Mouse (Mus musculus): ENCODE results near the gene Rpl21. TPM values are rescaled to one million over a fixed set of nuclear protein-coding genes. Genes with fewer than 3 reads are reported as not detected.
A peak's percentile ranks its signal among the peaks of the same experiment; 100 is the strongest.

The Rpl21 gene
- total RNA-seq (2021) = 100 to 1,000 TPM; 164 to 189 TPM

DNA sequence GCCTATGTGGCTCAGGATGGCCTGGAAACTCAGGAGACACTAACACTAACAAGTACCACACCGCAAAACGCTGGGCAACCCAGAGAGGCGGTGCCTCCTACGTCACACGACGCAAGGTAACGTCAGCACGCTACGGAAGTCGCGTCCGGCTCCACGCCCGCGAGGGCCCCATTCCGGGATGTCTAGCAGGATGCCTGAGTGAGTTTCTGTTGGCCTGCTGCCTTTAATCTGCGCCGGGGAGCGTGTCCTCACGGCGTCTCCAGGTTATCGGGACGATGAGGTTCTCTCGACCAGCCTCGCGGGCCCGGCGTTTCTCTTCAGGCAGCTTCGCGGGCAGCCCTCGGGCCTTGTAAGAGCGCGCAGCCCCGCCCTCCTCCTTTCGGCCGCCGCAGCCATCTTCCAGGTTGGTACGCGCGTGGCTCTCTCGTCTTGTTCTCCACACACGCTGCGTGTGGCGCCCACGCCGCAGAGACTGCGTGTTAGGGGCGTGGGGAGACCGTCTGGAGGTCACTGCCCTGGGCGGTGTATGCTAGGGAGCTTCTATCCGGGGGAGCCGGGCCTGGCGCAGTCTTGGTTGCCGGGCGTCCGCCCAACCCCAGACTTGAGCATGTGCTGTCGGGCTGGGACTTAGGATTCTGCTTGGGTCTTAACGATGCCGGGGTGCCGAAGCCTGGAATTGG, at the start of gene Rpl21:
TSS of gene Rpl21 (plus strand) at position 122 of the 680 bp plus-strand sequence.
- peak; percentile 95 to 97 for DNase-seq (ENCODE audit: low spot score in 2 of 2)
- intact Hi-C loops (cut with DNase I) = loop anchor here (2.0 kb wide), 2 partner anchors 38 to 68 kb away; partner anchors contain the start of gene Usp12

DNA sequence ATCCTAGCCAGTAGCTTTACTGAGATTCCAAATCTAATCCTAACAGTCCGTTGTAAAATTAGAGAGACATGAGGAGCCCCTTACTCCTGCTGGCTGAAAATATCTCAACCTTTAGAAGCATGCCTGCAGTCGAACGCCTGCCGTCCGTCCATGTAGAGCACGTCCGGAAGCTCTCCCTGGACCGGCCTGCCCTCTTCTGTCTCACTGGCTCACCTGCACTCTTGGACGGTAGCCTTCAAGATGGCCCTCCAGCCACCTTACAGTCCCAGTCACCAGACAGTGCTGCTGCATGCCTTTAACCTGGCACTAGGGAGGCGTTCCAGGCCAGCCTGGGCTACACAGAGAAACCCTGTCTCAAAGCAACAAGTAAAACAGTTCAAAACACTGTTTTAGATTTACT, 49.4 kb upstream of the Rpl21 start:
- intact Hi-C loops (cut with DNase I) = no loop called here

DNA sequence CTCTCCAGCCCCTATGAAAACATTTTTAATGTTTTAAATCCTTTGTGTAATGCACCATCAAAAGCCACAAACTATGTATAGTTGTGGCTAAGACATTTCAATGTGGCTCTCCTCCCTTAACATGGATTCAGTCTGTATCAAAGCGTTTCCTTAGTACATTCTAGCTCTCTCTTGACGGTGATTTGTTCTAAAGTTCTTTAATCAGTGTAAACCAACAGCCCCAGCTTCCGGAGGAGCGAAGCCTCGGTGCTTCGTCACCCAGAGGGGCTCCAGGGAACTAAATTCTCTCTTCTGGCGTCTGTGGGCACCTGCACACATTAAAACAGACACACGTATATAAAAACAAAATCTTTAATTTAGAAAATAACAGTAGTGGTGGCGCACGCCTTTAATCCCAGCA, 48.8 kb upstream of the Rpl21 start:
- DNase-seq (ENCODE audit: low spot score in 2 of 2) = no peak
- intact Hi-C loops (cut with DNase I) = no loop called here

More for the DNA sequence above, 49.4 kb upstream of the Rpl21 start:
- no peak for DNase-seq (ENCODE audit: low spot score in 2 of 2)

DNA sequence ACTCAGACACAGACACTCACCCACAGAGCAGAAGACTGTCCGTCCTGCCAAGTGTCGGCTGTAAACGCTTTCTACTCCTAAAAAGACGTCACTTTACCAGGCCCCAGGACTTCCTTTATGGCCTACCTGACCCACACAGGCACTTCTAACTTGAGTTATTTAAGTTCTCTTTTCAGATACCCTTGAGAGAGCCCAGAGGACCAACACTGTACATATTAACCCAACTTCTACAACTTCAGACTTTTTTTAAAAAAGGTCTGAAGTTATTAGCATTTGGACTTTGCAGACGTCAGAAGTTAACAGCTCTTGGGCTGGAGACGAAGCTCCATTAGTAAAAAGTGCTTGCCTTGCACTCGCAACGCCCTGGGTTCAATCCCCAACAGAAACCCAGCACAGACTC, 46.6 kb upstream of the Rpl21 start:
- no peak for DNase-seq (ENCODE audit: low spot score in 2 of 2)
- intact Hi-C loops (cut with DNase I) = no loop called here

DNA sequence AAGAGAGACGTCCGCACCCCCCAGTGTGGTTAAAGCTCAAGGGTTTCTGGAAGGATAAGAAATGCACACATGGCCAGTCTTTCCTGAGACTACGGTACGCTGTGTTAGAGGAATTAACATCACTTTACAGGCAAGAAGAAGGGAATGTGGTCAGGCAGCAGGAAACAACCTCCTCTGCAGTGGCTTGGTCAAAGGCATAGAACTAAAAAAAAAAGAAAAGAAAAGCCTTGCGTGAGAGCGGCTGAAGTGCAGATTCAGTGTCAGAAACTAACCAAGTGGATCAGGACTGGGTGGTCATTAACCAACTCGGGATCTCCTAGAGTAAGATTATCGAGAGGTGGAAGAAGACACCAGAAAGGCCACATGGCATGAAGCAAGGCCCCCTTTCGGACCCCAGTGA, 43.3 kb upstream of the Rpl21 start:
- no peak for DNase-seq (ENCODE audit: low spot score in 2 of 2)
- intact Hi-C loops (cut with DNase I) = no loop called here

DNA sequence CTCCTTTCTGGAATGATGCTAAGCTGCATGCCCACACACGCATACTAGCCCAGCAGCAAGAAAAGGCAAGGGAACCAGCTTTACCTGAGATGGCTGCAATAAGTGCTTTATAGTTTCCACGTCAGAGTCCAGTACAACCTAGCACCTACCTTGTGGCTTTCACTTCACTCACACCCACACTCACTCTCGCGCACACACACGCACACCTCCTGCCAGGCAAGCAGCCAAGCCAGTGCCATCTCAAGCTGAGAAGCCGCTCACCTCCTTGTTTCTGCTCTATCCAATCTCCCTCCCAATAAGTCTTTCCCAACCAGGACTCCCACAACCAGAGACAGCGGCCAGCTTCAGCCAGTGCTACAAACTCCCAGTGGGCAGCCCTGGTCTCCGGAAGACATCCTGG, 41.7 kb upstream of the Rpl21 start:
- DNase-seq (ENCODE audit: low spot score in 2 of 2) = peak in 1 of 2 experiments; percentile 36

DNA sequence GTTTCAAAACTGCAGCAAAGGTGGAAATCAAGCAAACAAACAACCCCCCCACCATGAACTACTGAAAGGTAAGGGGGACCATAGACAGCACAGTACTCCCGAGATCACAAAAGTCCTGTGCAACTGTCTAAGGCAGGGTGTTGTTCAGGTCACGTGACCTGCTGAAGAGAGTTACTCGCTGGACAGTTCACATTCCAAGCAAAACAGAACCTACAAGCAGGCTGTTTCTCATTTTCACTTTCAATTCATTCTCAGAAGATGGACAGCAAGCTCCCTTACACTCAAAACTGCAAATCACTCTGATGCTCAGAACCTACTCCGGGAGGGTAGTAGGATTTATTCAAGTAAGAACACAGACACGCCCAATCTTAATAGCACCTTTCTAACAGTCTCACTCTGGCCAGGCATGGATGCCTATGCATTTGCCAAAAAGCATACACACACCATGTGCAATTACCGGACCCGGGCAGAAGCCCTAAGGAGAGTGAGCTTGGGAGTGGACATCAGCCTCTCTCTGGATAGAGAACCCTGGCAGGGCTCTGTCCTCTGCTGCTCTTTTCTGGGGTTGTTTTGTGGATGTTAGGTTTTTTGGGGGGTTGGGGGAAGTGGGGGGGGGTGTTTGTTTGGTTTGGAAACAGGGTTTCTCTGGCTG, 40.4 kb upstream of the Rpl21 start:
- DNase-seq (ENCODE audit: low spot score in 2 of 2) = no peak
- intact Hi-C loops (cut with DNase I) = loop anchor here (5.0 kb wide), 1 partner anchor 65 kb away; no protein-coding TSS in a partner anchor

More for the DNA sequence above, 41.7 kb upstream of the Rpl21 start:
- intact Hi-C loops (cut with DNase I) = loop anchor here (5.0 kb wide), 1 partner anchor 64 kb away; no protein-coding TSS in a partner anchor

DNA sequence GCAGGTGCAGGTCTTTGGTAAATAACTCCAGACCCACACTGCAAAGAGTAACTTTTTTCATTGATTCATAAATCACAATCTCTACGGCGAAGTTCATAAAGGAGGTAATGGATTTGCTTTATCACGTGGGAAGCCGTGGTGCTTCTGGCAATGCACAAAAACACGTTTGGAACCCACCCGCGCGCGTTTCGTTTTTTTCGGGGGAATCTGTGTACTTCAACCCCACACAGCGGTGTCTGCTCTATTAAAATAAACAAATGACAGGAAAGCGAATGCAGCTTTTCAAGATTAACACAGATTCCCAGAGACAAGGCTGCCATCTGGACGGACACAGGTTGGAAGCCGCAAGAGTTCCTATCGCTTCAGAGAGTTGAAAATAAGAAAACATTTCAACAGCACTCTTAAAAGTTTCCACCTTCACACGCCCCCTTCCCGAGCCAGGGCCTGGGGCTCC, 39.0 kb upstream of the Rpl21 start:
- intact Hi-C loops (cut with DNase I) = loop anchor here (2.0 to 5.0 kb wide), 2 partner anchors 39 to 66 kb away; partner anchors contain the start of gene Rpl21
- no peak for DNase-seq (ENCODE audit: low spot score in 2 of 2)

DNA sequence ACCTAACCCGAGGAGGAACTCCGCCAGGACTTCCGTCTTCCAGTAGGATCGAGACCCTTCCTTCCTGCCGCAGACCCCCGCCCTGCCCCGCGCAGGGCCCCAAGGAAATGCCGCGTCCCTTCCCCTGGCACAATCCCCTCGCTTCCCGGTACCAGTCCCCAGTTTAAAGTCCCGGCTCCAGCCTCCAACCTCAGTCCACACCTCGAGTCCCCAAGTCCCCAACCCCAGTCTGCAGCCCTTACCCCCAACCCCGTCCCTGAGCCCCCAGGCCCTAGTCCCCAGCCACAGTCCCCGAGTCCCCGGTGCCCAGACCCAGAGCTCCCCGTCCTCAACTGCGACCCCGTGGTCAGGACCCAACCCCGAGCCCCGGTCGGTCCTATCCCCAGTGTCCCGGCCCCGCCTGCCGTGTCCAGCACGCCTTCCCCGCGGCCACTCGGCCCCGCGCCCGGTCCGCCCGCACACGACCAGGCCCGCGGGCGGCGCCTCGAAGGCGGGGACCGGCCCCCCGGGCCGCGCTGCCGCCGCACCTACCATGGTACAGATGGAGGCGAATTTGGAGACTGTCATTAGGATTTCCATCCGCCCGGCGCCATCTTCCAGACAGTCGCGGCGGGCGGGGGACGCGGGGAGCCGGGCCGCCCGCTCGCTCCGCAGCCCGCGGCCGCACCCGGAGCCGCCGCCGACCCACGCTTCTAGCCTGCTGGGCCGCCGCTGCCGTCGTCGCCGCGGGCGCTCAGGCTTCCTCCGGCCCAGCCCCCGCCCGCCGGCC, 38.4 kb upstream of the Rpl21 start:
- DNase-seq (ENCODE audit: low spot score in 2 of 2) = peak in 1 of 2 experiments; percentile 27

DNA sequence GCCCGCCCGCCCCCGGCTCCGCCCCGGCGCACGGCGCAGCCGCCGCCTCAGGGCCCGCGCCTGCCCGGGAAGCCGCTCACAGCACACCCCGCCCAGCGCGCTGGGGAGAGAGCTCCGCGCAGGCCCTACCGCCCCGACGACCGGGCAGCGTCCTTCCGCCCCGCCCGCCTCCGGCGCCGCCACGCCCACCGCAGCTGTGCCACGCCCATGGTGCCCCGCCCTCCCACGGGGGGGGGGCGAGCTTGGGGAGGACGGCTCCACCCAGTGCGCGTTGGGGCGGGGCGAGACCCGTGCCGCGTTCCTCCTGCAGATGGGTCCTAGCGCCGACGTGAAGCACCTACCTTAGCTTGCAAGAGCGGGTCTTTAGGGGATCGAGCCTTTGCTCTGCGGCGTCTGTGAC, 37.8 kb upstream of the Rpl21 start, which contains the start of gene Usp12:
TSS of gene Usp12 (minus strand) at position 154 of the 400 bp plus-strand sequence.
- peak; percentile 98 to 100 for DNase-seq (ENCODE audit: low spot score in 2 of 2)
- intact Hi-C loops (cut with DNase I) = loop anchor here (2.0 to 5.0 kb wide), 2 partner anchors 38 to 68 kb away; partner anchors contain the start of gene Rpl21

More for the DNA sequence above, 38.4 kb upstream of the Rpl21 start:
- intact Hi-C loops (cut with DNase I) = loop anchor here (2.0 to 5.0 kb wide), 2 partner anchors 39 to 67 kb away; partner anchors contain the start of gene Rpl21

DNA sequence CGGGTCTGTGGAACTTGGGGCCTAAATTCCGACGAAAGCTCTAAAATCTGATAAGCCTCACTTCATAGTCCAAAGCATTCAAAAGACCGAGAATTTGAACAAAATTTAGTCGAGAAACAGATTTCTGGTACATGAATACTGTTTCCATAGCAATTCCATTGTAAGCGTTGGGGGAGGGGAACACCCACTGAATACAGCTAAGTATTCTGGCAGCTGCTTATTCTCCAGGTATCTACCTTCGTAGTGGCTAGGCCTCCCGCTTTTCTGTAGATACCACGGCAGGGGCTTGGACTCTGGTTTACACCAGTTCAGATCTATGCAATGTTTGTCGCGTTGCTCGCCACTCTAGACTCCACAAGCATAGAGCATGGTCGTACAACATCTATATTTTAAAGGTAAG, 37.0 kb upstream of the Rpl21 start:
- intact Hi-C loops (cut with DNase I) = loop anchor here (2.0 kb wide), 1 partner anchor 37 kb away; the partner anchor contains the start of gene Rpl21

DNA sequence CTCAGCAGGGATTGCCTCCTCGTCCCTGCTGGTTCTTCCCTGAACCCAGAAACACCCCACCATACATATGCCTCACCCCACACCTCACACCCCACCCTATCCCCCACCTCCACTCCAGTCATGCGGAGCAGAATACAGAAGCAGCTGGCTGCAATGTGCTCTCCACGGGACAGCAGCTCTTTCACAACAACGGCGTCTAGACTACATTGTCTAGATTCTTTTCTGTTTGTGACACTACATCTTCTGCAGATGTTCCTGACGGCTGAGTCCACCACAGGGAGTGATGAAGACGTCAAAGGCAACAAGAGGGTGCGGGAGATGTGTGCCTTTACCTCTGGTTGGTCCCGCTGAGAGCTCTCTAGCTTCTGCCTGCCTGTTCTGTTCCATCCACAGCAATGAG, 34.7 kb upstream of the Rpl21 start:
- DNase-seq (ENCODE audit: low spot score in 2 of 2) = no peak

More for the DNA sequence above, 37.0 kb upstream of the Rpl21 start:
- no peak for DNase-seq (ENCODE audit: low spot score in 2 of 2)

DNA sequence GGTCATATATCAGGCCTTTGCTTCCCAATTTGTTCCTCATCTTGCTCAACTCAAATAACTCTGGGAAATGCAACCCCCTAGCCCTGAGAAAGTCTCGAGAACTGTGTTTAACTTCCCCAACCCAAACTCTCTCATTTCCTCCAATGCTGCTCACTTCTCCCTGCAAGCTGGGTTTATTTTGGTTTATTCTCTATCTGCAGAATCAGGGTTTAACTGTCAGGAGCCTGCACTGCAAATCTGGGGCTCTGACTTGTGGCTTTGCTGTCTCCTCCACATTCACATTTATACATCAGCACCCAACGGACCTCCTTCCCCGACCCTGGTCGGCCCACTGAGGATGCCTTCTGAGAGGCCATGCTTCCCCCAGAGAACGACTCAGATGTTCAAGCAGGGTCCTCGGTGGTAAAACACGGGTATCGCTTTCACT, 26.7 kb upstream of the Rpl21 start:
- intact Hi-C loops (cut with DNase I) = no loop called here
- DNase-seq (ENCODE audit: low spot score in 2 of 2) = no peak

More for the DNA sequence above, 34.7 kb upstream of the Rpl21 start:
- intact Hi-C loops (cut with DNase I) = no loop called here

DNA sequence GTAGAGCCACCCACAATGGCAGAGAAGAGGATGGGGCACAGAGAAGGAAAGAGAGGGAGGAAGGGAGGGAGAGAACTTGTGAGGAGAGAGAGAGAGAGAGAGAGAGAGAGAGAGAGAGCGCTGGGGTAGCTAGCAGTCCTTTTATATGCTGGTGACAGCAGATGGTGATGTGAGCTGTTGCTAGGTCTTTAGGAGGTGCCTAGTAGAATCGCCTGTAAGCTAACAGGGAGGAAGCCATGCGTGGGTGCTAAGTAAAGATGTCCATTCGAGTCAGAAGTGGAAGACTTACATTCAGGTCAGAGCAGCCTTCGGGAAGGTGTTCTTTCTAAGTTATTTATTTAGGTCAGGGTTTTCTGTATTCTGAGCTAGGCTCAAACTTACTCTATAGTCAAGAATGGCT, 22.7 kb upstream of the Rpl21 start:
- DNase-seq (ENCODE audit: low spot score in 2 of 2) = no peak
- intact Hi-C loops (cut with DNase I) = no loop called here

DNA sequence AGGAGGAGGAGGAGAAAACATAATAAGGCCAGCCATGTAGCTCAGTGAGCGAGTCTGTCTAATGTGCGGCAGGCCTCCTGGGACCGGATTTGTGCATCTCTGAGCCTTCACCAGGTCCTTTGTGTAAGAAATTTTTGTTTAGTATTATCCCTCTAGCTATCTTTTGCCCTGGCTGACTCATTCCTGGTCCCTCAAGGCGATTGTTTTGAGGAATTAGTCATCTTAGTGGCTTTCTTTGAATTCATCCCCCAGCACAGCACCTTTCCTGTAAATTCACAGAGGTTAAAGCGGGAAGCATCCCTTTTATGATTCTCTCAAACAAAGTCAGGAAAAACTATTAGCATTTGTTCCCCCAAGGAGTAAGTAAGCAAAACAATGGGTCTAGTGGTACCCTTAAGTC, 19.8 kb upstream of the Rpl21 start:
- intact Hi-C loops (cut with DNase I) = no loop called here
- no peak for DNase-seq (ENCODE audit: low spot score in 2 of 2)

DNA sequence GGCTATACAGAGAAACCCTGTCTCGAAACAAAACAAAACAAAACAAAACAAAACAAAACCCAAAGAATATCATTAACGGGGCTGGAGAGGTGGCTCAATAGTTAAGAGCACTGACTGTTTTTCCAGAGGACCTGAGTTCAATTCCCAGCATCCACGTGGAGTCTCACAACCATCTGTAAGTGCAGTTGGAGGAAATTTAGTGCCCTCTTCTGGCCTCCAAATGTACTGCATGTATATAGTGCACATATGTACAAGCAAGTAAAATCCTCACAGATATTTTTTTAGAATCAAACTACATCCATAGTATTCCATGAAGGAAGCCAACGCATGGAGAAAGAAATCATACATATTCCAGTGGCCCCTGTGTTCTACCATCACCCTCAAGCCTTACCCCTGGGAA, 19.3 kb upstream of the Rpl21 start:
- no peak for DNase-seq (ENCODE audit: low spot score in 2 of 2)
- intact Hi-C loops (cut with DNase I) = no loop called here

DNA sequence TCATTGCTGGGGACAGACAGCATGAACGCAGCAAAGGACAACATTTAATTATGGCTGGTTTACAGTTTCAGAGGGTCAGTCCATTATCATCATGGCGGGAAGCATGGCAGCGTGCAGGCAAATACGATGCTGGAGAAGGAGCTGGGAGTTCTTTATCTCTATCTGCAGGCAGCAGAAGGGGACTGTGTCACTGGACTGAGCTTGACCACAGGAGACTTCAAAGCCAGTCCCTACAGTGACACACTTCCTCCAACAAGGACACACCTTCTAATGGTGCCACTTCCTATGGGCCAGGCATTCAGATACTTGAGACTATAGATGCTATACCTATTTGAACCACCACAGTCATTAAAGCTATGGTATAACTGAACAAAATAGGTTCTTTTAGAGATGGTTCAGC, 17.3 kb upstream of the Rpl21 start:
- intact Hi-C loops (cut with DNase I) = no loop called here
- no peak for DNase-seq (ENCODE audit: low spot score in 2 of 2)

DNA sequence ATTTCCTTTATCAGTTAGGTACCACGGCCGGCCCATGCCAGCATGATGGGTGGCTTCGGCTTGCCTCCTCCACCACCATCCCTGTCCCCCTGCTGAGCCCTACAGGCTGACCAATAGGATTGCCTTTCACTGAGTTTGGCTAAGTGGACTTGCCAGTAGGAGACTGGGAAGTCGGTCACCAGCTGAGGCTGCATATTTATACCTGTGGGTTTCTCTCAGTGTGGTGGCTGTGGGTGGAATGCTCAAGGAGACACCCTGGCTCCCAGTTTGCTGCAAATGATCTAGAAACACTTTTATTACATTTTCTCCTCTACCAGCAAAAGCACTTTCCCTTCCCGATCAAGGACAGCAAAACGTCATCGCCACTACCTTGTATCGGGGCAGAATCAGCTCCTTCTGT, 15.1 kb upstream of the Rpl21 start:
- DNase-seq (ENCODE audit: low spot score in 2 of 2) = no peak
- intact Hi-C loops (cut with DNase I) = no loop called here

DNA sequence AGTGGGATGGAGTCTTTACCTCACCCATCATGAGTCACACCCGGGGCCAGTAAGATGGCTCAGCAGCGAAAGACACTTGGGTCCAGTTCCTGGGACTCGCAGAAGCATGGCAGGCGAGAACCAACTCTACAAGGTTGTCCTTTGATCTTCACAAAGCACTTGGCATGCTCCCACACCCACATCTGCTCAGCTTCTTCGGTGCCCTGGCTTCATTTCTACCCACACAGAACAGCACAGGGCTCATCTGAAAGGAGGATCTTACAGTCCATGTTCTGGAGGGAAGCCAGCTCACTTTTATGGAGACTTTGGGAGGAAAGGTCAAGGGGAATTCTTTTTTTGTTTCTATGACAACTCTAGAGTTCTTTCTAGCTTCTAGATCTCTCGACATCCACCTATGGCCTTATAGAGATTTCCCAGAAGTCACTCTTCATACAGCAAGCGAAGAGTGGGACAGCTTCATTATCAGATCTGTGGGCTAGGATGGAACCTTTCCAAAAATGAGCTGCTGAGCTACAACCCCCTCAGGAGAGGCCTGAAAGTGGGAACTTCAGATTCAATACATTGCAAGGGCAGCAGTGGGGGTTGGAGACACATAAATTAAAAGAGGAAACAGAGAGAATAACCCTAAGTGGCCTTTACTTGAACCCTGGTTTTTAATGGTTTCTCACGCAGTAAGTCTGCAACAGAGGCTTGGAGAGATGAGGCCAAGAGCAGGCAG, 13.6 kb upstream of the Rpl21 start:
- intact Hi-C loops (cut with DNase I) = no loop called here
- no peak for DNase-seq (ENCODE audit: low spot score in 2 of 2)

Data from left cerebral cortex, postnatal 36 days (tissue).